Mouse (Mus musculus): ENCODE measurements around the gene Pidd1. TPM values are rescaled to one million over a fixed set of nuclear protein-coding genes. Genes with fewer than 3 reads are reported as not detected.
A peak's percentile ranks its signal among the peaks of the same experiment; 100 is the strongest.
"Not testable (repeated sequence)": the region's sequence is repeated elsewhere in the genome, so short reads cannot be mapped to it uniquely, and the experiment has no call there.

The Pidd1 gene
- polyA plus RNA-seq, 1 experiment: 39.6 TPM

- TF ChIP-seq POLR2A (IDR thresholded peaks at IDR 0.05; ENCODE audit: borderline replicate concordance, control insufficient read depth, low read depth, low read length) (peak; percentile 72; the same call in 1 of the 2 replicates), CTCF (IDR thresholded peaks at IDR 0.05; ENCODE audit: control insufficient read depth, insufficient read depth, low read length) (peak; percentile 32; the same call in 1 of the 2 replicates)
- WGBS: under 1% methylated on average over 56 of the region's 56 CpGs
- Histone ChIP-seq H3K27ac (ENCODE audit: control insufficient read depth, insufficient read depth, low read depth, low read length, poor library complexity) (peak within 1 kb of the TSS; percentile 64), H3K4me3 (replicated peaks; ENCODE audit: control insufficient read depth, low read depth, low read length) (peak within 1 kb of the TSS; percentile 88), H3K4me1 (ENCODE audit: control insufficient read depth, insufficient read depth, low read length) (peaks cover under 1% of the 10 kb centered on the region; the same call in 1 of the 2 replicates)
Observed at GRCm38 (mm10) chr7:141413809-141414584, 29.8 kb downstream of the Pidd1 start, which contains the start of gene Gatd1. Gatd1 (minus strand) TSS chr7:141414136.

- Histone ChIP-seq H3K4me1 (ENCODE audit: control insufficient read depth, insufficient read depth, low read length) (peaks cover 1% of the 10 kb centered on the region; the same call in 1 of the 2 replicates), H3K27ac (ENCODE audit: control insufficient read depth, insufficient read depth, low read depth, low read length, poor library complexity) (peak overlapping the region; percentile 64), H3K4me3 (replicated peaks; ENCODE audit: control insufficient read depth, low read depth, low read length) (peak overlapping the region; percentile 88)
- TF ChIP-seq POLR2A (IDR thresholded peaks at IDR 0.05; ENCODE audit: borderline replicate concordance, control insufficient read depth, low read depth, low read length): no peak
- WGBS: 6% methylated on average over 16 of the region's 16 CpGs
Observed at GRCm38 (mm10) chr7:141413331-141413730, 30.5 kb downstream of the Pidd1 start.

GRCm38 (mm10) chr7:141411667-141412066, 32.2 kb downstream of the Pidd1 start:
- TF ChIP-seq POLR2A (IDR thresholded peaks at IDR 0.05; ENCODE audit: borderline replicate concordance, control insufficient read depth, low read depth, low read length): no peak
- H3K4me3 ChIP-seq (replicated peaks; ENCODE audit: control insufficient read depth, low read depth, low read length): no peak overlapping the region
- H3K4me1 ChIP-seq (ENCODE audit: control insufficient read depth, insufficient read depth, low read length): peaks cover 1% of the 10 kb centered on the region; the same call in 1 of the 2 replicates
- WGBS: 90% methylated on average over 1 of the region's 1 CpGs
- H3K27ac ChIP-seq (ENCODE audit: control insufficient read depth, insufficient read depth, low read depth, low read length, poor library complexity): no peak overlapping the region

GRCm38 (mm10) chr7:141410631-141411030, 33.2 kb downstream of the Pidd1 start:
- Histone ChIP-seq H3K27ac (ENCODE audit: control insufficient read depth, insufficient read depth, low read depth, low read length, poor library complexity) (no peak overlapping the region), H3K4me3 (replicated peaks; ENCODE audit: control insufficient read depth, low read depth, low read length) (no peak overlapping the region), H3K4me1 (ENCODE audit: control insufficient read depth, insufficient read depth, low read length) (peaks cover 1% of the 10 kb centered on the region; the same call in 1 of the 2 replicates)
- TF ChIP-seq POLR2A (IDR thresholded peaks at IDR 0.05; ENCODE audit: borderline replicate concordance, control insufficient read depth, low read depth, low read length) (0 out of 2 replicates have a peak, but pooled peaks have one; percentile 16), CTCF (IDR thresholded peaks at IDR 0.05; ENCODE audit: control insufficient read depth, insufficient read depth, low read length) (no peak)
- 85% methylated on average over 8 of the region's 8 CpGs for WGBS

DNA sequence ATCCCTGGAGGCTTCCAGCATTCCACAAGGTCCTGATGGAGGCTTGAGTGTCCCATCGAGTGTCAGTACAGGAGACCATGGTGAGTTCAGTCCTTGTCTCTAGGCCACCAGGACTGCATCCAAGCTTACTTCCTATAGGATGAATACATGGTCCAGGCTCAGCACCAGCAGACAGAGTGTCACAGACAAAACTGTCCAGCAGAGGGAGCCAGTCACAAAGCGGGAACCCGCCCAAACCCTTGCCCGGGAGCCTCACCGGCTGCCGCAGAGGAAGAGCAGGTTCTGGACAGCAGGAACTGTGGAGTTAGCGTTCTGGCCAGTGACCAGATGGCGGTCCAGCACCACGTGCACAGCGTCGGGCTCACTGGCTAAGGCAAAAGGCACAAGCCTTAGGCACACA, 35.0 kb downstream of the Pidd1 start:
- TF ChIP-seq POLR2A (IDR thresholded peaks at IDR 0.05; ENCODE audit: borderline replicate concordance, control insufficient read depth, low read depth, low read length): no peak
- TF ChIP-seq CTCF (IDR thresholded peaks at IDR 0.05; ENCODE audit: control insufficient read depth, insufficient read depth, low read length): peak; percentile 92
- Histone ChIP-seq H3K4me1 (ENCODE audit: control insufficient read depth, insufficient read depth, low read length) (peaks cover 1% of the 10 kb centered on the region; the same call in 1 of the 2 replicates), H3K4me3 (replicated peaks; ENCODE audit: control insufficient read depth, low read depth, low read length) (no peak overlapping the region), H3K27ac (ENCODE audit: control insufficient read depth, insufficient read depth, low read depth, low read length, poor library complexity) (no peak overlapping the region)
- 8% methylated on average over 11 of the region's 11 CpGs for WGBS

DNA sequence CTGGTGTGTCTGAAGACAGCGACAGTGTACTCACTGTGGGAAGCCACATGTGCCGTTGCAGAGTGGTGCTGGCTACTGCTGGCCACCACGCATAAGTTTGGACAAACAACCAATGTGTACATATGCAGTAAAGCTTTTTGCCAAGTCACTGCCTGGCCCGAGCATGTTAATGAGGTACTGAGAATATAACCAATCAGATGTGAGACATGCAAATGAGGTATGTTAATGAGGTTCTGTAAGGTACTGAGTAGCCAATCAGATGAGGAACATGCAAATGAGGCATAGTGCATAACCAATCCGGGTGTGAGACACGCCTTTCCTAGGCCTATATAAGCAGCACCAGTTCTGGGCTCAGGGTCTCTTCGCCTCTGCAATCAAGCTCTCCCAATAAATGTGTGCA, 36.2 kb downstream of the Pidd1 start:
- H3K4me3 ChIP-seq (replicated peaks; ENCODE audit: control insufficient read depth, low read depth, low read length); H3K27ac ChIP-seq (ENCODE audit: control insufficient read depth, insufficient read depth, low read depth, low read length, poor library complexity); H3K4me1 ChIP-seq (ENCODE audit: control insufficient read depth, insufficient read depth, low read length): not testable (repeated sequence)
- WGBS: 91% methylated on average over 7 of the region's 7 CpGs

GRCm38 (mm10) chr7:141405466-141405865, 38.4 kb downstream of the Pidd1 start:
- Histone ChIP-seq H3K27ac (ENCODE audit: control insufficient read depth, insufficient read depth, low read depth, low read length, poor library complexity) (no peak overlapping the region), H3K4me3 (replicated peaks; ENCODE audit: control insufficient read depth, low read depth, low read length) (no peak overlapping the region), H3K4me1 (ENCODE audit: control insufficient read depth, insufficient read depth, low read length) (peaks cover 1% of the 10 kb centered on the region; the same call in 1 of the 2 replicates)
- WGBS: 73% methylated on average over 4 of the region's 4 CpGs
- TF ChIP-seq POLR2A (IDR thresholded peaks at IDR 0.05; ENCODE audit: borderline replicate concordance, control insufficient read depth, low read depth, low read length) (no peak), CTCF (IDR thresholded peaks at IDR 0.05; ENCODE audit: control insufficient read depth, insufficient read depth, low read length) (no peak)

GRCm38 (mm10) chr7:141403305-141403704, 40.5 kb downstream of the Pidd1 start:
- peak; percentile 98 for TF ChIP-seq CTCF (IDR thresholded peaks at IDR 0.05; ENCODE audit: control insufficient read depth, insufficient read depth, low read length)
- no peak for TF ChIP-seq POLR2A (IDR thresholded peaks at IDR 0.05; ENCODE audit: borderline replicate concordance, control insufficient read depth, low read depth, low read length)
- Histone ChIP-seq H3K4me1 (ENCODE audit: control insufficient read depth, insufficient read depth, low read length) (no peaks in the 10 kb centered on the region), H3K4me3 (replicated peaks; ENCODE audit: control insufficient read depth, low read depth, low read length) (no peak overlapping the region), H3K27ac (ENCODE audit: control insufficient read depth, insufficient read depth, low read depth, low read length, poor library complexity) (no peak overlapping the region)
- WGBS: 46% methylated on average over 5 of the region's 5 CpGs

Measured in bone marrow, adult 2 months (tissue).